Mouse (Mus musculus) adrenal gland, adult 8-10 months (tissue): ENCODE measurements around the gene Itk. TPM values are rescaled to one million over a fixed set of nuclear protein-coding genes. Genes with fewer than 3 reads are reported as not detected.
A peak's percentile ranks its signal among the peaks of the same experiment; 100 is the strongest.

Experiments used
- DNase-seq: peaks from one replicate; pipeline ENCODE4 v3.0.0; 2022
- total RNA-seq, 4 experiments: library from RNA; stranded (reverse); gene quantifications; 2 replicates each; pipeline ENCODE4 v1.2.4; 2022

Gene Itk
- total RNA-seq, 4 experiments from 2014 or later: 0.23 to 0.65 (median 0.43) TPM

- no peak for DNase-seq
These were observed 83.3 kb downstream of the Itk start for GRCm38 (mm10) chr11:46305881-46306520.

GRCm38 (mm10) chr11:46304864-46305710 lies 84.2 kb downstream of the Itk start:
- DNase-seq: peak; percentile 67

- DNase-seq: no peak
These were observed 85.2 kb downstream of the Itk start for GRCm38 (mm10) chr11:46304093-46304492.

GRCm38 (mm10) chr11:46302471-46302870 lies 86.8 kb downstream of the Itk start:
- DNase-seq: no peak

GRCm38 (mm10) chr11:46301579-46302248 lies 87.6 kb downstream of the Itk start:
- no peak for DNase-seq

- no peak for DNase-seq
These were observed 89.4 kb downstream of the Itk start for GRCm38 (mm10) chr11:46299901-46300300.

- no peak for DNase-seq
These were observed 90.2 kb downstream of the Itk start for GRCm38 (mm10) chr11:46298889-46299785.

GRCm38 (mm10) chr11:46294390-46294789 lies 94.9 kb downstream of the Itk start:
- no peak for DNase-seq

GRCm38 (mm10) chr11:46293491-46293890 lies 95.8 kb downstream of the Itk start:
- no peak for DNase-seq

GRCm38 (mm10) chr11:46290988-46291405 lies 98.3 kb downstream of the Itk start:
- no peak for DNase-seq

GRCm38 (mm10) chr11:46289561-46289960 lies 99.8 kb downstream of the Itk start:
- no peak for DNase-seq

- DNase-seq: no peak
These were observed 100.3 kb downstream of the Itk start for GRCm38 (mm10) chr11:46289022-46289421.

GRCm38 (mm10) chr11:46288091-46288490 lies 101.2 kb downstream of the Itk start:
- no peak for DNase-seq

- DNase-seq: no peak
These were observed 102.5 kb downstream of the Itk start for GRCm38 (mm10) chr11:46286803-46287202.

- DNase-seq: no peak
These were observed 105.5 kb downstream of the Itk start for GRCm38 (mm10) chr11:46283800-46284199.

GRCm38 (mm10) chr11:46282612-46283011 lies 106.7 kb downstream of the Itk start:
- no peak for DNase-seq

- no peak for DNase-seq
These were observed 110.6 kb downstream of the Itk start for GRCm38 (mm10) chr11:46278709-46279108.

- no peak for DNase-seq
These were observed 111.2 kb downstream of the Itk start for GRCm38 (mm10) chr11:46278140-46278539.

- no peak for DNase-seq
These were observed 112.5 kb downstream of the Itk start for GRCm38 (mm10) chr11:46276778-46277177.

GRCm38 (mm10) chr11:46276168-46276567 lies 113.1 kb downstream of the Itk start:
- DNase-seq: no peak

GRCm38 (mm10) chr11:46275302-46275701 lies 114.0 kb downstream of the Itk start:
- DNase-seq: peak; percentile 52
